Mouse (Mus musculus) gastrocnemius, postnatal 14 days (tissue): Measurements from ENCODE around the gene Txlnb. TPM values are rescaled to one million over a fixed set of nuclear protein-coding genes. Genes with fewer than 3 reads are reported as not detected.

Experiments used
- total RNA-seq, 2 experiments: library from RNA; stranded (reverse); gene quantifications; 2 replicates each; pipeline ENCODE4 v1.2.3; 2021

Txlnb gene
- total RNA-seq, 2 experiments from 2014 or later = 109 to 140 TPM

Other genes with a start within 250 kb of the Txlnb start
- 10 to 100 TPM; 26.3 to 39.9 TPM for gene Cited2, start 73.0 kb upstream of the Txlnb start, total RNA-seq
- 10 to 100 TPM; 13.6 to 13.8 TPM for gene Heca, start 151.8 kb downstream of the Txlnb start, total RNA-seq
- 10 to 100 TPM; 10.7 to 11.5 TPM for gene Abracl, start 227.1 kb downstream of the Txlnb start, total RNA-seq